Mouse (Mus musculus): ENCODE data around the gene Gm11555. TPM values are rescaled to one million over a fixed set of nuclear protein-coding genes. Genes with fewer than 3 reads are reported as not detected.

Gene Gm11555
- total and polyA plus RNA-seq, 3 experiments = not detected

GRCm38 (mm10) chr11:99683481-99683880 lies 33.4 kb upstream of the Gm11555 start:
- Histone ChIP-seq H3K9ac (ENCODE audit: control insufficient read depth, low read depth, low read length, poor library complexity, severe bottlenecking) (no peak overlapping the region), H3K79me2 (ENCODE audit: control insufficient read depth, insufficient read depth, low read length, poor library complexity) (no peaks in the 10 kb centered on the region), H3K27me3 (ENCODE audit: control insufficient read depth in 1 of 2, insufficient read depth in 2 of 2, low read length in 2 of 2) (no peaks in the 10 kb centered on the region), H3K36me3 (ENCODE audit: control insufficient read depth in 1 of 2, insufficient read depth in 2 of 2, low read length in 2 of 2) (no peaks in the 10 kb centered on the region), H3K4me1 (ENCODE audit: control insufficient read depth in 1 of 2, insufficient read depth in 2 of 2, low read length in 2 of 2) (no peaks in the 10 kb centered on the region), H3K27ac (ENCODE audit: control insufficient read depth, low read depth, low read length) (no peak overlapping the region), H3K9me3 (replicated peaks; ENCODE audit: insufficient read depth, low read length) (no peaks in the 10 kb centered on the region), H3K4me3 (ENCODE audit: control insufficient read depth in 1 of 2, insufficient read depth in 1 of 2, low read depth in 2 of 2, low read length in 2 of 2) (no peak overlapping the region)
- TF ChIP-seq TCF12 (IDR thresholded peaks at IDR 0.05; ENCODE audit: low read depth, low read length) (no peak), HCFC1 (IDR thresholded peaks at IDR 0.05; ENCODE audit: low read depth, low read length) (no peak), ZC3H11A (IDR thresholded peaks at IDR 0.05; ENCODE audit: low read depth, low read length) (no peak), ZMIZ1 (IDR thresholded peaks at IDR 0.05; ENCODE audit: low read depth, low read length) (no peak), SIN3A (IDR thresholded peaks at IDR 0.05; ENCODE audit: low read length) (no peak), MAX (IDR thresholded peaks at IDR 0.05; ENCODE audit: low read length) (no peak), JUND (IDR thresholded peaks at IDR 0.05; ENCODE audit: low read depth, low read length) (no peak), CHD2 (IDR thresholded peaks at IDR 0.05; ENCODE audit: low read length) (no peak)
- no peak for DNase-seq (ENCODE audit: low read depth, low spot score)

GRCm38 (mm10) chr11:99665860-99666259 lies 15.8 kb upstream of the Gm11555 start, which contains the start of gene Krtap4-6:
Gene Krtap4-6, minus strand, starts transcription at chr11:99665960.
- no peaks in the 10 kb centered on the region for H3K27me3 ChIP-seq (ENCODE audit: control insufficient read depth in 1 of 2, insufficient read depth in 2 of 2, low read length in 2 of 2)
- no peak within 1 kb of the TSS for H3K27ac ChIP-seq (ENCODE audit: control insufficient read depth, low read depth, low read length)
- H3K4me1 ChIP-seq (ENCODE audit: control insufficient read depth in 1 of 2, insufficient read depth in 2 of 2, low read length in 2 of 2) = no peaks in the 10 kb centered on the region
- H3K79me2 ChIP-seq (ENCODE audit: control insufficient read depth, insufficient read depth, low read length, poor library complexity) = no peaks in the 10 kb centered on the region
- no peaks in the 10 kb centered on the region for H3K36me3 ChIP-seq (ENCODE audit: control insufficient read depth in 1 of 2, insufficient read depth in 2 of 2, low read length in 2 of 2)
- no peak within 1 kb of the TSS for H3K9ac ChIP-seq (ENCODE audit: control insufficient read depth, low read depth, low read length, poor library complexity, severe bottlenecking)
- H3K4me3 ChIP-seq (ENCODE audit: control insufficient read depth in 1 of 2, insufficient read depth in 1 of 2, low read depth in 2 of 2, low read length in 2 of 2) = no peak within 1 kb of the TSS
- no peak for DNase-seq (ENCODE audit: low read depth, low spot score)
- H3K9me3 ChIP-seq (replicated peaks; ENCODE audit: insufficient read depth, low read length) = no peaks in the 10 kb centered on the region; the same call in 1 of the 2 replicates
- TF ChIP-seq ZMIZ1 (IDR thresholded peaks at IDR 0.05; ENCODE audit: low read depth, low read length) (no peak), MXI1 (IDR thresholded peaks at IDR 0.05; ENCODE audit: low read depth, low read length) (no peak), BHLHE40 (IDR thresholded peaks at IDR 0.05; ENCODE audit: borderline replicate concordance, low read depth, low read length) (no peak), POLR2AphosphoS2 (IDR thresholded peaks at IDR 0.05; ENCODE audit: low read length) (no peak), UBTF (IDR thresholded peaks at IDR 0.05; ENCODE audit: borderline replicate concordance, insufficient read depth, low read depth, low read length) (no peak), MYC (IDR thresholded peaks at IDR 0.05; ENCODE audit: low read depth, low read length) (no peak), TAL1 (IDR thresholded peaks at IDR 0.05; ENCODE audit: low read length) (no peak)

- no peaks in the 10 kb centered on the region for H3K9me3 ChIP-seq (replicated peaks; ENCODE audit: insufficient read depth, low read length)
- TF ChIP-seq TCF12 (IDR thresholded peaks at IDR 0.05; ENCODE audit: low read depth, low read length) (no peak), TAL1 (IDR thresholded peaks at IDR 0.05; ENCODE audit: low read length) (no peak), MYC (IDR thresholded peaks at IDR 0.05; ENCODE audit: low read depth, low read length) (no peak), JUND (IDR thresholded peaks at IDR 0.05; ENCODE audit: low read depth, low read length) (no peak), ELF1 (IDR thresholded peaks at IDR 0.05; ENCODE audit: low read depth, low read length) (no peak), CTCF (IDR thresholded peaks at IDR 0.05 in 2 of 3, conservative IDR thresholded peaks at IDR 0.05 in 1 of 3; ENCODE audit: control insufficient read depth in 1 of 3, insufficient read depth in 1 of 3, low read depth in 2 of 3, low read length in 3 of 3, poor library complexity in 1 of 3, severe bottlenecking in 1 of 3) (no peak), E2F4 (IDR thresholded peaks at IDR 0.05; ENCODE audit: borderline replicate concordance, low read depth, low read length) (no peak), MEF2A (IDR thresholded peaks at IDR 0.05; ENCODE audit: extremely low read depth, insufficient replicate concordance, low read depth, low read length, poor library complexity, severe bottlenecking) (no peak), BHLHE40 (IDR thresholded peaks at IDR 0.05; ENCODE audit: borderline replicate concordance, low read depth, low read length) (no peak)
- no peaks in the 10 kb centered on the region for H3K36me3 ChIP-seq (ENCODE audit: control insufficient read depth in 1 of 2, insufficient read depth in 2 of 2, low read length in 2 of 2)
Measured at GRCm38 (mm10) chr11:99662802-99663201, 12.8 kb upstream of the Gm11555 start.

More at GRCm38 (mm10) chr11:99662802-99663201, 12.8 kb upstream of the Gm11555 start:
- DNase-seq (ENCODE audit: low read depth, low spot score) = no peak
- H3K27me3 ChIP-seq (ENCODE audit: control insufficient read depth in 1 of 2, insufficient read depth in 2 of 2, low read length in 2 of 2) = no peaks in the 10 kb centered on the region
- no peaks in the 10 kb centered on the region for H3K4me1 ChIP-seq (ENCODE audit: control insufficient read depth in 1 of 2, insufficient read depth in 2 of 2, low read length in 2 of 2)
- H3K4me3 ChIP-seq (ENCODE audit: control insufficient read depth in 1 of 2, insufficient read depth in 1 of 2, low read depth in 2 of 2, low read length in 2 of 2) = no peak overlapping the region
- H3K79me2 ChIP-seq (ENCODE audit: control insufficient read depth, insufficient read depth, low read length, poor library complexity) = no peaks in the 10 kb centered on the region
- no peak overlapping the region for H3K27ac ChIP-seq (ENCODE audit: control insufficient read depth, low read depth, low read length)
- no peak overlapping the region for H3K9ac ChIP-seq (ENCODE audit: control insufficient read depth, low read depth, low read length, poor library complexity, severe bottlenecking)

Measured in MEL (cell line).